Mouse (Mus musculus) layer of hippocampus, adult 8-10 months (tissue): Measurements from ENCODE around the gene Il25. TPM values are rescaled to one million over a fixed set of nuclear protein-coding genes. Genes with fewer than 3 reads are reported as not detected.
"Not testable (repeated sequence)": the region's sequence is repeated elsewhere in the genome, so short reads cannot be mapped to it uniquely, and the experiment has no call there.

Source experiments
- DNase-seq, 2 experiments: peaks; one replicate each; pipeline ENCODE4 v3.0.0; 2022; ENCODE audit warnings: low spot score in 2 of 2
- total RNA-seq, 4 experiments: library from RNA; stranded (reverse); gene quantifications; 2 replicates each; pipeline ENCODE4 v1.2.4; 2022

The Il25 gene
- total RNA-seq, 4 experiments from 2014 or later, result 0.47 TPM; not detected in 3

- DNase-seq, result no peak
Measured at GRCm38 (mm10) chr14:54953664-54954206, 21.2 kb downstream of the Il25 start.

- DNase-seq, result no peak
Measured at GRCm38 (mm10) chr14:54954474-54954873, 22.0 kb downstream of the Il25 start.

GRCm38 (mm10) chr14:54955481-54955880 is 23.0 kb downstream of the Il25 start:
- DNase-seq, result no peak

- no peak for DNase-seq
Measured at GRCm38 (mm10) chr14:54956533-54956932, 24.0 kb downstream of the Il25 start.

- DNase-seq, result no peak
Measured at GRCm38 (mm10) chr14:54958503-54958902, 26.0 kb downstream of the Il25 start.

GRCm38 (mm10) chr14:54959197-54959596 is 26.7 kb downstream of the Il25 start:
- no peak for DNase-seq

- not testable (repeated sequence) for DNase-seq
Measured at GRCm38 (mm10) chr14:54959853-54960613, 27.5 kb downstream of the Il25 start.

GRCm38 (mm10) chr14:54960769-54961168 is 28.3 kb downstream of the Il25 start:
- peak; percentile 40 to 52 for DNase-seq

GRCm38 (mm10) chr14:54961487-54961886 is 29.0 kb downstream of the Il25 start:
- DNase-seq, result no peak

- DNase-seq, result no peak
Measured at GRCm38 (mm10) chr14:54962714-54963113, 30.2 kb downstream of the Il25 start.

GRCm38 (mm10) chr14:54963727-54964126 is 31.2 kb downstream of the Il25 start:
- DNase-seq, result no peak

GRCm38 (mm10) chr14:54965044-54965443 is 32.5 kb downstream of the Il25 start:
- DNase-seq, result no peak

GRCm38 (mm10) chr14:54965631-54966030 is 33.1 kb downstream of the Il25 start:
- DNase-seq, result no peak

- DNase-seq, result no peak
Measured at GRCm38 (mm10) chr14:54966320-54966977, 34.0 kb downstream of the Il25 start, which contains the start of gene Myh6. Gene Myh6, minus strand, starts transcription at chr14:54966927.

- no peak for DNase-seq
Measured at GRCm38 (mm10) chr14:54967874-54968273, 35.4 kb downstream of the Il25 start.

- DNase-seq, result no peak
Measured at GRCm38 (mm10) chr14:54968344-54968743, 35.8 kb downstream of the Il25 start.

- DNase-seq, result not testable (repeated sequence)
Measured at GRCm38 (mm10) chr14:54972786-54973185, 40.3 kb downstream of the Il25 start.

GRCm38 (mm10) chr14:54974068-54974791 is 41.7 kb downstream of the Il25 start:
- DNase-seq, result no peak

GRCm38 (mm10) chr14:54976633-54977032 is 44.1 kb downstream of the Il25 start, which contains the start of gene Gm17428:
Gene Gm17428, plus strand, starts transcription at chr14:54976933.
- DNase-seq, result no peak

- no peak for DNase-seq
Measured at GRCm38 (mm10) chr14:54978664-54979063, 46.2 kb downstream of the Il25 start.

- DNase-seq, result no peak
Measured at GRCm38 (mm10) chr14:54981934-54982333, 49.4 kb downstream of the Il25 start.
